8 mouse cellular contexts compared by ENCODE assay signal in genomic region chr1:54979226-54979984, GRCm38 (mm10). TPM values are rescaled to one million over a fixed set of nuclear protein-coding genes. Genes with fewer than 3 reads are reported as not detected.
A peak's percentile ranks its signal among the peaks of the same experiment; 100 is the strongest.
DNase-seq lines count a peak whose midpoint lies in the region; ATAC-seq and TF ChIP-seq lines count a peak whose summit lies in the region.

No protein-coding gene starts in this region.

- H3K4me2 ChIP-seq in hindbrain, embryonic 12.5 days (replicated peaks): no peak overlapping the region
- no peak overlapping the region for H3K4me2 ChIP-seq in hindbrain, embryonic 13.5 days
- H3K4me2 ChIP-seq in kidney, embryonic 14.5 days (replicated peaks; ENCODE audit: low read depth, low read length): no peak overlapping the region

- peak; percentile 54 for ATAC-seq in hindbrain, embryonic 12.5 days (ENCODE audit: low FRiP score)
- no peak; the same call in 1 of the 2 replicates for ATAC-seq in hindbrain, embryonic 13.5 days (ENCODE audit: low FRiP score)
- ATAC-seq in common myeloid progenitor, adult 5-6 weeks (replicated peaks; ENCODE audit: low read depth, poor library complexity, severe bottlenecking): peak; percentile 68; the same call in 1 of the 2 replicates
- peak; percentile 54 for ATAC-seq in kidney, embryonic 14.5 days (ENCODE audit: low FRiP score, low TSS enrichment)

- 0 out of 2 replicates have a peak, but pooled peaks cover 4% of the 10 kb centered on the region for H3K36me3 ChIP-seq in hindbrain, embryonic 12.5 days
- peaks cover 4% of the 10 kb centered on the region for H3K36me3 ChIP-seq in hindbrain, embryonic 13.5 days
- peaks cover 14% of the 10 kb centered on the region for H3K36me3 ChIP-seq in E14TG2a.4 (ENCODE audit: insufficient read depth, low read length)
- peaks cover 5% of the 10 kb centered on the region for H3K36me3 ChIP-seq in kidney, embryonic 14.5 days (ENCODE audit: control insufficient read depth, insufficient read depth, low read length)

- no peaks in the 10 kb centered on the region for H3K9me3 ChIP-seq in hindbrain, embryonic 12.5 days (replicated peaks)
- no peaks in the 10 kb centered on the region for H3K9me3 ChIP-seq in hindbrain, embryonic 13.5 days
- H3K9me3 ChIP-seq in E14TG2a.4 (ENCODE audit: low read length): no peaks in the 10 kb centered on the region
- no peaks in the 10 kb centered on the region for H3K9me3 ChIP-seq in kidney, embryonic 14.5 days (ENCODE audit: control insufficient read depth, low read length)

- peak; percentile 53 for DNase-seq in retina, postnatal 1 day
- DNase-seq in urinary bladder, postnatal 14 days (ENCODE audit: low spot score): no peak
- DNase-seq in spleen, postnatal 10 days (ENCODE audit: low spot score in 2 of 2): no peak

- no peaks in the 10 kb centered on the region for H3K27me3 ChIP-seq in hindbrain, embryonic 12.5 days
- no peaks in the 10 kb centered on the region for H3K27me3 ChIP-seq in hindbrain, embryonic 13.5 days
- H3K27me3 ChIP-seq in E14TG2a.4 (ENCODE audit: insufficient read depth, low read length): no peaks in the 10 kb centered on the region
- no peaks in the 10 kb centered on the region for H3K27me3 ChIP-seq in kidney, embryonic 14.5 days (ENCODE audit: control insufficient read depth, insufficient read depth, low read length)

- 62% methylated on average over 1 of the region's 1 CpGs for WGBS in hindbrain, embryonic 12.5 days
- WGBS in hindbrain, embryonic 13.5 days: 65% methylated on average over 1 of the region's 1 CpGs
- WGBS in kidney, embryonic 14.5 days: 62% methylated on average over 1 of the region's 1 CpGs

- no peak overlapping the region for H3K9ac ChIP-seq in hindbrain, embryonic 12.5 days
- no peak overlapping the region for H3K9ac ChIP-seq in hindbrain, embryonic 13.5 days
- no peak overlapping the region for H3K9ac ChIP-seq in kidney, embryonic 14.5 days (ENCODE audit: low read depth, low read length)

- no peaks in the 10 kb centered on the region for H3K4me1 ChIP-seq in hindbrain, embryonic 12.5 days
- H3K4me1 ChIP-seq in hindbrain, embryonic 13.5 days (replicated peaks): no peaks in the 10 kb centered on the region
- peaks cover 11% of the 10 kb centered on the region; the same call in 1 of the 2 replicates for H3K4me1 ChIP-seq in E14TG2a.4 (replicated peaks; ENCODE audit: low read depth, low read length)
- H3K4me1 ChIP-seq in kidney, embryonic 14.5 days (ENCODE audit: control insufficient read depth, insufficient read depth, low read length): no peaks in the 10 kb centered on the region

- peak; percentile 29 for TF ChIP-seq CTCF in E14TG2a.4 (conservative IDR thresholded peaks at IDR 0.05; ENCODE audit: low read length)

- no peak overlapping the region for H3K4me3 ChIP-seq in hindbrain, embryonic 12.5 days
- no peak overlapping the region for H3K4me3 ChIP-seq in hindbrain, embryonic 13.5 days
- H3K4me3 ChIP-seq in E14TG2a.4 (replicated peaks; ENCODE audit: low read length): no peak overlapping the region
- H3K4me3 ChIP-seq in kidney, embryonic 14.5 days (ENCODE audit: low read length): no peak overlapping the region

- H3K27ac ChIP-seq in hindbrain, embryonic 12.5 days: no peak overlapping the region
- no peak overlapping the region for H3K27ac ChIP-seq in hindbrain, embryonic 13.5 days
- no peak overlapping the region for H3K27ac ChIP-seq in kidney, embryonic 14.5 days (ENCODE audit: low read depth, low read length)

RNA-seq across cellular contexts. Expression of gene Sf3b1, which starts 47.9 kb away (rescaled TPM):
- 347 and 353 TPM in 2 replicates for polyA plus RNA-seq in hindbrain, embryonic 12.5 days (2016; fragmentation: Nextera tagmentation; extraction: Ambion mirVana)
- 343 and 352 TPM in 2 replicates for polyA plus RNA-seq in hindbrain, embryonic 13.5 days (2015; fragmentation: Nextera tagmentation; extraction: Ambion mirVana)
- 307 and 355 TPM in 2 replicates for total RNA-seq in common myeloid progenitor, adult 5-6 weeks (2017)
- 309 and 336 TPM in 2 replicates for polyA plus RNA-seq in kidney, embryonic 14.5 days (2014; fragmentation: Nextera tagmentation; extraction: Ambion mirVana)

RNA-seq across cellular contexts. Expression of gene Ankrd44, which starts 53.2 kb away (rescaled TPM):
- polyA plus RNA-seq in hindbrain, embryonic 12.5 days (2016; fragmentation: Nextera tagmentation; extraction: Ambion mirVana): 20.9 and 23.4 TPM in 2 replicates
- 20.9 and 21.1 TPM in 2 replicates for polyA plus RNA-seq in hindbrain, embryonic 13.5 days (2015; fragmentation: Nextera tagmentation; extraction: Ambion mirVana)
- 38.8 and 51.0 TPM in 2 replicates for total RNA-seq in common myeloid progenitor, adult 5-6 weeks (2017)
- 5.3 and 9.0 TPM in 2 replicates for polyA plus RNA-seq in kidney, embryonic 14.5 days (2014; fragmentation: Nextera tagmentation; extraction: Ambion mirVana)
